Mouse (Mus musculus): ENCODE results near the gene Ptprk.

DNA sequence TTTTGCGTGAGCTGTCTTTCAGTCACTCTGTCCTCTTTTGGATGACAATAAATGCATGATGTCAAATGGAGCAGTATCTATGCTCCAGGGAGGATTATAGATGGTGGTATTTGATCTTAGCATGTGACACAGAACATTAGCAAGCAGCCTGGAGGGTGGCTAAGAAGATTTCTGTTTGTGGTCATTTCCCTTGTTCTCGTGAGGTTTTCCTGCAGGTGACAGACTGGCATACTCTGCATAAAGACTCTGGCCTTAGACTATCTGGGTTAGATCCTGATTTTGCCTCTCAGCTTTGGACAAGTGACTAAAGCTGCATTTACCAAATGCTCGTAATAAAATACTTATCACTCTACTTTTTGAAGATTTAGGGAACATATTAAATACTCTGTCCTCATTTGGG, 423.9 kb downstream of the Ptprk start:
- no peak for TF ChIP-seq CTCF (IDR thresholded peaks at IDR 0.05; ENCODE audit: borderline replicate concordance, insufficient read depth, low read depth, low read length)
- no peak for TF ChIP-seq POLR2A (IDR thresholded peaks at IDR 0.05; ENCODE audit: borderline replicate concordance, insufficient read depth, low read length)

Data from cerebellum, adult 2 months (tissue).